Mouse (Mus musculus) v-Abl transformed pro-B cells (cell line): ENCODE results near the gene Map2k7.

Source experiments
- in situ Hi-C, 2 experiments: fragments of 400-800 bp; cut with MboI; formaldehyde crosslinking; loops; one replicate each; pipeline ENCODE4 v1.15.1; 2025; ENCODE audit not compliant: unreplicated experiment in 2 of 2

Gene Map2k7

DNA sequence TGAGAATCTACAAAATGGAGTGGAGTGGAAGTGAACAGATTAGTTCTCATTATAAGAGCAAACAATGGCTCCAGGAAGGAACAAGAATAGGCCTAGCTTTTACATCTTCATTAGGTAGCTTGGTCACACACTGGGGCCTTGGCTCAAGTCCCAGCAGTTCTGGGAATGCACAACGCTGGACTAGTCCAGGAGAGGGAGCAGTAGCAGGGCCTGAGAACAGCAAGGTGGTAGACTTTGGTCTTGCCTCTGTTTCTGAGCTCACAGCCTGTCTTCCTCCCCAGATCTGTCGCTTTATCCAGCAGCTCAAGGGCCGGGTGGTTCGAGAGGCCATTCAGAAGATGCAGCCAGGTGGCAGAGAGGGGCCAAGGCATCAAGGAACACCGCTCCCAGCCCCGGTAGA lies 15.5 kb downstream of the Map2k7 start:
- in situ Hi-C loops = loop anchor here in 1 of 2 experiments (10.0 kb wide), 1 partner anchor 261 kb away; no protein-coding TSS in a partner anchor

DNA sequence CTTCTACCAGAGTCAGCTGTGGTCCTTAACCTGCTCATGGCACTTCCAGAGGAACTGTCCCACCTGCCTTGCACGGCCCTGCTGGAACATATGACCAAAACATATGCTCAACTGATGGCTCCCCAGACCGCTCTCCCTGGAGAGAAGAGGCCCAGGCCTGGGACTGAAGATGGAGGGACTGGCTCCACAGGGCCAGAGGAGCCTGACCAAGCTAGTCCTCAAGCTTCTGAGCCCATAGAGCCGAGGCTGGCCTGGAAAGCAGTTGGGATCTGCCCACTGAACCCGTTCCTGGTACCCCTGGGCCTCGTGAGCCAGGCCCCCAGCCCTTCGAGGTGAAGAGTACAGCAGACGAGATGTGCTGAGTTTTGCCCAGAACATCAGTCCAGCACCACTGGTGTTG lies 16.9 kb downstream of the Map2k7 start:
- in situ Hi-C loops = loop anchor here (5.0 to 10.0 kb wide), 4 partner anchors 63 to 259 kb away; no protein-coding TSS in a partner anchor

- in situ Hi-C loops = loop anchor here (5.0 to 10.0 kb wide), 4 partner anchors 65 to 258 kb away; no protein-coding TSS in a partner anchor
Measured at GRCm38 (mm10) chr8:4256911-4257310, 18.4 kb downstream of the Map2k7 start.

DNA sequence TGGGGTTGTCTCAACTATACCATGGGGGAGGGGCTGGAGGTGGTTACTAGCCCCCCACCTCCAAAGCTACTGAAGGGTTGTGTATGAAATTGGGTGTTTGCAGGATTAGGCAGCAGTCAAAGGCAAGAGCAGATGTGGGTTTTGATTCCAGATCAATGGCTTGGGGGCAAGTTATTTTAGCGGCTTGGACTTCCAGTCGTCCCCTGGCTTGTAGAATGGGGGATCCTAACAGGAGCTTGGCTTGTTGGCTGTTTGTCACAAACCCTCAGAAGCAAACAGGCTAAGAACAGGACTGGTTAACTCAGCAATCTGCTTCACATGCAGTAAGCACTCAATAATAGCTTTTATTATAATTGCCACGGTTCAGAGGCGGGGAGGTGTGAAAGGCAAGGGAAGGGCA lies 18.8 kb downstream of the Map2k7 start:
- in situ Hi-C loops = loop anchor here (5.0 to 10.0 kb wide), 4 partner anchors 65 to 257 kb away; no protein-coding TSS in a partner anchor

DNA sequence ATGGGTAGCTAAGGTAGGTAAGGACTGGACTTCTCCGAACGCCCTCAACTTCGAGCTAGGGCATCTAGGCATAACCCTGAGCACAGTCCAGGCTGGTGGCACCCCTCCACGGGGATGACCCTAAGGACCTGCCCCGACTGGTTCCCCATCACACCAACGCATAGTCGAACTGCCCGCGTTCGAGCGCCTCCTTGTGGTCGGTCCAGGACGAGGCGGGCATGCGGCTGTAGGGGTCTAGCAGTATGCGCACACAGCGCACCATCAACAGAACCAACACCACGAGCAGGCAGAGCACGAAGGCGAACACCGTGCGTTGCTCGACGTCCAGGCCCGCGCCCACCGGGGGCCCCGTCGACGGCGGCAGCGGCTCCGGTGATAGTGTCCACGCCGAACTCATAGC lies 19.7 kb downstream of the Map2k7 start:
- in situ Hi-C loops = loop anchor here (5.0 to 10.0 kb wide), 4 partner anchors 64 to 257 kb away; no protein-coding TSS in a partner anchor

GRCm38 (mm10) chr8:4258678-4259077 lies 20.1 kb downstream of the Map2k7 start:
- in situ Hi-C loops = loop anchor here (5.0 to 10.0 kb wide), 4 partner anchors 64 to 256 kb away; no protein-coding TSS in a partner anchor

DNA sequence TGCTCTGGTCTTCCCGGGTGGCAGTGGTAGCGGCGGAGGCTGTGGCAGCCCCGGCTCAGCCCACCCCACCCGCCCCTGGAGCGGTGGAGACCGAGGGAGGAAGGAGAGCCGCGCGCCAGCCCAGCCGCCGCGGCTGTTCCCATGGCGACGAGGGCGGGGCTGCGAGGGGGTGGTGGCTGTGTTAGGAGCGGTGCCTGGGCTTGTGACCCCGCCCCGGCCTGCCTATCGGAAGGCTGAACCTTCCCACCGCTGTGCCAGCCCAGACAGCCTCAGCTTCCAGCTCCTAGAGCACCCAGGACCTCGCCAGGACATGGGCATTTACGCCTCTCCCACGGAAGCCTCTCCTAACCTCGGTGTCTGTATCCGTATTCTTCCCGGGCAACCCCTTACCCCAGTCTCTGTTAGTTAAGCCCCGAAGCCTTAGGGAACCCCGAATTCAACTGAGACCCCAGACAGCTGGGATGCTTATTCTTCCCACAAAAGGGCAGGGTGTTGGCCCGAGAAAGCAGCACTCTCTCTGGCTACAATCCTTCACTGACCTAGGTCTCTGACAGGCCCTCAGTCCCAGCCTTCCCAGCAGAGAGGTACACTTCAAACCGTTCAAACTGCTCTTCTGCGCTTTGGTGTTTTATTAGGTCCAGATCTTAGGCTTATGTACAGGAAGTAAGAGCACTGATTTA lies 20.7 kb downstream of the Map2k7 start, which contains the start of gene Ctxn1:
Gene Ctxn1, minus strand, starts transcription at position 150 of the 680 bp plus-strand sequence.
- in situ Hi-C loops = loop anchor here (5.0 to 10.0 kb wide), 4 partner anchors 63 to 256 kb away; no protein-coding TSS in a partner anchor

DNA sequence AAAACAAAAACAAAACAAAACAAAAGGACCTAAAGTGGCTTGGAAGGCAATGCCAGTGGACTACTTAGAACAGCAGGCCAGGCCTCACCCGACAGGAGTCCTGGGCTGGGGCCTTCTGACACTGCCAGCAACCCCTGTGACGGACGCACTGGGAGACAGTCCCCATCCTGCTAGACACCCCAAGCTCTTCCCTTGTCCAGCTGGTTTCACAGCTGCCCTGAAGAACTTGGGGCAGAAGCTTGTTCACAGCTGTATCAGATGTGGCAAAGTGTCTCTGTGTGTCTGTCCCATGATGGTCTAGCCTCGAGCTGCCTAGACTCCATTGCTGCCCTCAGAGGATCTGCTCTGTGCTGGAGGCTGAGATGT lies 21.2 kb downstream of the Map2k7 start:
- in situ Hi-C loops = loop anchor here (5.0 to 10.0 kb wide), 6 partner anchors 62 to 255 kb away; no protein-coding TSS in a partner anchor

- in situ Hi-C loops = loop anchor here (5.0 kb wide), 2 partner anchors 66 to 109 kb away; no protein-coding TSS in a partner anchor
Measured at GRCm38 (mm10) chr8:4263105-4263791, 24.7 kb downstream of the Map2k7 start.

- in situ Hi-C loops = no loop called here
Measured at GRCm38 (mm10) chr8:4265160-4265914, 26.8 kb downstream of the Map2k7 start.

- in situ Hi-C loops = no loop called here
Measured at GRCm38 (mm10) chr8:4267627-4268026, 29.1 kb downstream of the Map2k7 start.

DNA sequence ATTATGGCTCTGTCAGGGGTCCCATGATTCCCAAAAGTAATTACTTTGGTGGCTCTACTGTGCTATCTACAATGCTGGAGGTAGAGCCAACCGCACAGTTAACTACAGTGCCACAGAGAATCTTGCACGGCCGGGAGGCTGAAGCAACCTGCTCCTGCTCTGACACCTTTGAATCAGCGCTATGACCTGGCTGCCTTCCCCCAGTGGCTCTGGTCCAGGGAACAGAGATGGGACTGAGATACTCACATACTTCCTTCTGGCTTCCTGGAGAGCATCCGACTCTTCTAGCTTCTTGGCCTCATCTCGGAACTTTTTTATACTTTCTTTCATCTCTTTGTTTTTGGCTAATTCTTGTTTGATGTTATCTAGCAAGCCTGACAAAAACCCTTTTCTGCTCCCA lies 31.1 kb downstream of the Map2k7 start:
- in situ Hi-C loops = loop anchor here in 1 of 2 experiments (10.0 kb wide), 1 partner anchor 95 kb away; no protein-coding TSS in a partner anchor

DNA sequence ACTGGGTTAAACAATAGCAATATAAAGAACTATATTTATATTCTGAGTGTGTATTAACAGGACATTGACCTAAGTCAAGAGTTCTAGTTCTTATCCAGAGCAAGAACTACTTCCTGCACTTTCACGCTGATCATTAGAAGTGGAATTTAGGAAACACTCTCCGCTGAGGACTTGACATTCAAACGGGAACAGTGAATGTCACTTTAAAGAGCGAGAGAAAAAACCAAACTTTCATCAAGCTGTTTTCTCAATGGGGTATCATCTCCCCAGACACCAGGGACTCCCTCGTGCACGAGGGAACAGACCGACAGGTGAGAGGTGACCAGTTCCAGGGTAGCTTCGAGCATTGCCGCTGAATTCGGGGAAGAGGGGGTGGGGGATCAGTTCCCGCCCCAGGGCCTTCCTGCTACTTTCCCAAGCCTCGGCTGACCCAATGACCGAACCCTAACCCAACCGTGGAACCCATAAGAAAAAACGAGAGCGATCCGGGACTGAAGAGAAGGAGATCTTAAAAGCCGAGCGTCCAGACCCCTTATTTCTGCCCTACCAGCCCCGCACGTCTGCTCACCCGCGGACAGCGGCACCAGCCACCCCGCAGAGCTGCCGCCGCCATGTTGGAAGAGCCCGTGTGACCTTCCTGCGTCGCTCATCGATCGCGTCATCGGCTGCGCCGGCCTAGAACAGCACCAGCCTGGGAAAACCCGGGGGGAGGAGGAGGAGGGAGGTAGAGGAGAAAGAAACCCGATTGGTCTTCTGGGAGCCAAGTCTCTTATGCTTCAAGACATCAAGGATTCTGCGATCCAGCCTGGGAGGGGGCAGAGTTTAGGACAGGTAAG lies 37.0 kb downstream of the Map2k7 start, which contains the start of gene Timm44:
Gene Timm44, minus strand, starts transcription at position 639 of the 836 bp plus-strand sequence.
- in situ Hi-C loops = loop anchor here in 1 of 2 experiments (10.0 kb wide), 1 partner anchor 89 kb away; no protein-coding TSS in a partner anchor

DNA sequence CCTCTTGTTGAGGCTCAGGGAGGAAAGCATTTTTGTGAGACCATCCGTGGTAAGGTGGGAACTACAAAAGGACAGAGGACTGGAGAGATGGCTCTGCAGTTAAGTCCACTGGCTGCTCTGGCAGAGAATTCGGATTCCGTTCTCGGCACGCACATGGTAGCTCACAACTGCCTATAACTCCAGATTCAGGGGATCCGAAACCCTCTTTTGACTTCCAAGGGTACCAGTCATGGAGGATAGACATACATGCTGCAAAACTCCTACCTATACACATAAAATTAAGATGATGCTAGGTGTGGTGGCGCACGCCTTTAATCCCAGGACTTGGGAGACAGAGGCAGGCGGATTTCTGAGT lies 37.5 kb downstream of the Map2k7 start:
- in situ Hi-C loops = loop anchor here in 1 of 2 experiments (10.0 kb wide), 1 partner anchor 89 kb away; no protein-coding TSS in a partner anchor

DNA sequence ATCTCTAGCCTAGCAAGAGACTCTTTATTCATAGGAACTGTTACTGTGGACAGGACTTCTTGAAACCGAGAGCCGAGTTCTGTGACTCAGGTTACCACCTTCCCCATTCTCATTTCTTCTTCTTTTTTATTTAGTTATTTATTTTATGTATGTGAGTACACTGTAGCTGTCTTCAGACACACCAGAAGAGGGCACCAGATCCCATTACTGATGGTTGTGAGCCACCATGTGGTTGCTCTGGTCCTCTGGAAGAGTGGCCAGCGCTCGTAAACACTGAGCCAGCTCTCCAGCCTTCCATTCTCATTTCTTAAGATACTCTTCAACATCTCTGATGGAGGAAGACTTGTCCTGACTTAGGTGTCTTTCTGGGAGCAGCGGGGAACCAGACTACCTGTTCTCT lies 54.2 kb downstream of the Map2k7 start:
- in situ Hi-C loops = no loop called here
